Mouse (Mus musculus) C2C12 (cell line): ENCODE data around the gene Trpm4. TPM values are rescaled to one million over a fixed set of nuclear protein-coding genes. Genes with fewer than 3 reads are reported as not detected.
A peak's percentile ranks its signal among the peaks of the same experiment; 100 is the strongest.
"Not testable (repeated sequence)": the region's sequence is repeated elsewhere in the genome, so short reads cannot be mapped to it uniquely, and the experiment has no call there.

Experiments used
- H3K27me3 ChIP-seq: one replicate; pipeline ENCODE4 v1.6.1; 2011; ENCODE audit not compliant: control insufficient read depth, insufficient read depth, insufficient read length
- H3K36me3 ChIP-seq: one replicate; pipeline ENCODE4 v1.6.1; 2011; ENCODE audit not compliant: control insufficient read depth, insufficient read depth
- H3K4me3 ChIP-seq: one replicate; pipeline ENCODE4 v1.5.1; 2011; ENCODE audit warnings: mild to moderate bottlenecking, control low read depth; ENCODE audit not compliant: poor library complexity, insufficient read depth, severe bottlenecking
- H3K79me2 ChIP-seq: one replicate; pipeline ENCODE4 v1.6.1; 2011; ENCODE audit not compliant: control insufficient read depth, insufficient read depth
- H3K79me3 ChIP-seq: one replicate; pipeline ENCODE4 v1.6.1; 2011; ENCODE audit warnings: low read depth, control low read depth
- H3ac ChIP-seq: one replicate; pipeline ENCODE3; 2011; ENCODE audit warnings: low read depth; ENCODE audit not compliant: control insufficient read depth, insufficient read length
- CEBPB ChIP-seq: IDR thresholded peaks from one replicate; pipeline ENCODE4 v1.6.1; 2011; ENCODE audit warnings: low read depth, mild to moderate bottlenecking, control low read depth, moderate library complexity
- CTCF ChIP-seq: IDR thresholded peaks from one replicate; pipeline ENCODE4 v1.5.1; 2011; ENCODE audit not compliant: control insufficient read depth, insufficient read depth, insufficient read length
- FOSL1 ChIP-seq: IDR thresholded peaks from one replicate; pipeline ENCODE4 v1.8.0; 2011; ENCODE audit warnings: mild to moderate bottlenecking, low read length; ENCODE audit not compliant: poor library complexity, insufficient read depth, severe bottlenecking
- MAX ChIP-seq: IDR thresholded peaks from one replicate; pipeline ENCODE4 v1.6.1; 2011; ENCODE audit warnings: mild to moderate bottlenecking, control low read depth
- MYOD1 ChIP-seq: IDR thresholded peaks from one replicate; pipeline ENCODE4 v1.6.1; 2011; ENCODE audit warnings: low read depth; ENCODE audit not compliant: control insufficient read depth, insufficient read length
- MYOG ChIP-seq: IDR thresholded peaks from one replicate; pipeline ENCODE4 v1.6.1; 2011; ENCODE audit not compliant: control insufficient read depth, insufficient read length; ENCODE audit errors: extremely low read depth
- USF1 ChIP-seq: IDR thresholded peaks from one replicate; pipeline ENCODE4 v1.6.1; 2011; ENCODE audit warnings: low read depth, mild to moderate bottlenecking, control low read depth, moderate library complexity
- polyA plus RNA-seq: library from polyadenylated mRNA; unstranded; fragments of >200 nt; fragmentation: generic; extraction: Trizol; gene quantifications from one replicate; pipeline ENCODE4 v1.2.1, GENCODE M21; 2012; ENCODE audit warnings: missing spikeins

Gene Trpm4
- polyA plus RNA-seq, 1 experiment = 10.6 TPM

DNA sequence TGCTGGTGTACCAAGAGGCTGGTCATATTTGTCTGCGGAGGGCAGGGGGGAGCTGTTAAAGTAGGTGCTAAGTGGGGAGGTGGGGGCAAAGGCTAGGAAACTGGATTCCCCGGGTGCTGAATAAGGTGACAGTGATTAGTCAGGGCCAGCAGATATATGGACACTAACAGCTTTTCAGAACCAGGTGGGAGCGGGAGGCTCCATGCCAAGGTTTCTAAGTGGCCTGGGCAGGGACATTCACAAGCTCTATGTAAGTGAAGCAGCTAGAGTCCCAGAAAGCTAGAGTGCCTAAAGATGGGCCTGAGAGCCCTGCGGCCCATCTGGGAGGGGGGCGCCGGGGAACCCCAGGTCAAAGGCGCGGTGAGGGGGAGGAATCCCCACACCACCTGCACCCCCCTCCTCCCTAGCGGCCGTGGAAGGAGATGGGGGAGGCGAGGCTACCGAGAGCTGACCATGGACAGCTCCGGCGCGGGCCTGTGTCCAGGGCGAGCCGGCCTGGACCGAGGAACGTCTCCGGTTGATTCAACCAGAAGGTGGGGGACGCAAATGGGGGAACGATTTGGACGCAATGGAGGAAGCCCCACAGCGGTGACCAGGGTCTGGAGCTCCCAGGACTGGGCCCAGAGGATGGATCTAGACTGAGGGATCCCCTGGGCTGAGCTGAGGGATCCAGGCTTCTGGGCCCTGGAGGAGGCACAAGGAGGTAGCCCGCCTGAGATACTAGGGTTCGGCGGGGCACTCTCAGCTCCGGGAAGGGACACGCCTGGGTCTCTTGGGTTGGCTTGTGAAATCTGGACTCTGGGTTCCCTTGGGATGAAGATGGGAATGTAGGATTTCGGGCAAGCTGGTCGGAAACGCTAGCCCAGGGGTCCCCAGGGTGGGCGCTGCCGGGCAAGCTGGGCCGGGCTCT lies 32.4 kb upstream of the Trpm4 start:
- Histone ChIP-seq H3K36me3 (no peaks in the 10 kb centered on the region), H3K79me2 (no peaks in the 10 kb centered on the region), H3K79me3 (no peaks in the 10 kb centered on the region), H3K27me3 (no peaks in the 10 kb centered on the region), H3ac (peak overlapping the region; percentile 42), H3K4me3 (peak overlapping the region; percentile 31)
- no peak for TF ChIP-seq FOSL1
- no peak for TF ChIP-seq USF1
- TF ChIP-seq CTCF = no peak
- TF ChIP-seq MYOD1 = no peak
- TF ChIP-seq MAX = no peak
- TF ChIP-seq CEBPB = no peak
- TF ChIP-seq MYOG = no peak

DNA sequence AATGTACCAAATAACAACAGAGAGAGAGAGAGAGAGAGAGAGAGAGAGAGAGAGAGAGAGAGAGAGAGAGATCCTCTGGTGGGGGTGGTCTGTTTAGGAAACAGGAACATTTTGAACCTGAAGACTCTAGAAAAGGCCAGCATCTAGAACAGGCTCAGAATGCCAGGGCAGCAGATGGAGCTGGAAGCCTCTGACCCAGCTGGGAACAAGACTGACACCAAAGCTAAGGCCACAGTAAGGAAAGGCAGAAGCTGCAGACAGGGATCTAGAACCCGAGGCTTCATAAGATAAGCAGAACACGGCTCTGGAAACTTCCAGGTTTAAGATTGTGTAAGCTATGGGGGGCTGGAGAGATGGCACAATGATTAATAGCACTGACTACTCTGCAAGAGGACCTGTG lies 30.4 kb upstream of the Trpm4 start:
- no peak for TF ChIP-seq USF1
- TF ChIP-seq CEBPB = no peak
- no peak for TF ChIP-seq MAX
- no peak for TF ChIP-seq MYOG
- no peak for TF ChIP-seq MYOD1
- no peak for TF ChIP-seq CTCF
- Histone ChIP-seq H3K79me3 (no peaks in the 10 kb centered on the region), H3K27me3 (no peaks in the 10 kb centered on the region)

DNA sequence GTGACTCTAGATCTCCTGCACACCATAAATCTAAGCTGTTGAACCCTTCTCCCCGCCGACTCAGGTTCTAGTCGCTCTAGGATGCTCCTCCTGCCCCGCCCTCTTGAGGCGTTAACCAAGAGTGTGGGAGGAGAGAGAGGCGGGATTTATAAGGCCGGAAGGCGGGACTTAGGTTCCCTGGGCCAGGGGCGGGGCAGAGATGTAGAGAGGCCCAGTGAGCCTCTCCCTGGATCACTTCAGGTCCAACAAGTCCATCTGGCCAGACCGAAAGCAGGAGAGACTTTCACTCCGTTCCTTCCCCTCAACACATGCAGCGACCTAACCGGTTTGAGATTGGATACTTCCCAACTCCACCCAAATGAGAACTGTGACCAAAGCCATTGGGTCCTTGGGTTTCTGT lies 29.2 kb upstream of the Trpm4 start:
- H3K4me3 ChIP-seq = no peak overlapping the region

More for the DNA sequence above, 30.4 kb upstream of the Trpm4 start:
- Histone ChIP-seq H3K36me3 (no peaks in the 10 kb centered on the region), H3K79me2 (no peaks in the 10 kb centered on the region), H3ac (no peak overlapping the region), H3K4me3 (no peak overlapping the region)

DNA sequence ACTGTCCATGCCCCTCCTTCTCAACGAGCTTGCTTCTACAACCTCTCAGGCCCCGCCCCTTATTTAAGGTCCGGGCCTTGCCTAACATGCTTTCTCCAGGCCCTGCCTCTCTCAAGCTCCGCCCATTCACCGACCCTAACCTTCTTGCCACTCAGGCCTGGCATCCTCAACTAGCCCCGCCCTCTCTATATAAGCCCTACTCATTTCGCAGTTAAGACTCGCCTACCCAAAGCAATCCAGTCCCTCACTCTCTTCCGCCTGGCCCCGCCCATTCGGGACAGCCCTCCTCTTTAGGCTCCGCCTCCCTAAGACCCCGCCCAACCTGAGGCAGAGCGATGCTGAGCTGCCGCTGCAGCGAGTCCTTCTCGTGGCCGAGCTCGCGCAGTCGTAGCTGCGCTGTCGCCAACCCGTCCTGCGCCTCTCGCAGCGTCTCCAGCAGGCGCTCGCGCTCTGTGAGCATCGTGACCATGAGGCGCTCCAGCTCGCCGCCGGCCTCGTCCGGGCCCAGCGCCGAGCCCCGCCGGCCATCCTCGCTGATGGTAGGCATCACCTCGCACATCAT lies 27.7 kb upstream of the Trpm4 start:
- Histone ChIP-seq H3K79me2 (no peaks in the 10 kb centered on the region), H3K4me3 (no peak overlapping the region), H3K27me3 (no peaks in the 10 kb centered on the region), H3K79me3 (no peaks in the 10 kb centered on the region), H3ac (peak overlapping the region; percentile 0), H3K36me3 (no peaks in the 10 kb centered on the region)
- TF ChIP-seq MAX (no peak), MYOD1 (no peak), FOSL1 (no peak), MYOG (no peak), CEBPB (no peak), USF1 (no peak), CTCF (no peak)

More for the DNA sequence above, 29.2 kb upstream of the Trpm4 start:
- H3ac ChIP-seq = no peak overlapping the region
- no peaks in the 10 kb centered on the region for H3K27me3 ChIP-seq
- H3K79me3 ChIP-seq = no peaks in the 10 kb centered on the region
- TF ChIP-seq MYOD1 = no peak
- TF ChIP-seq USF1 = no peak
- TF ChIP-seq CTCF = no peak
- no peak for TF ChIP-seq MYOG
- no peak for TF ChIP-seq MAX
- TF ChIP-seq CEBPB = no peak
- TF ChIP-seq FOSL1 = no peak
- no peaks in the 10 kb centered on the region for H3K79me2 ChIP-seq
- no peaks in the 10 kb centered on the region for H3K36me3 ChIP-seq

DNA sequence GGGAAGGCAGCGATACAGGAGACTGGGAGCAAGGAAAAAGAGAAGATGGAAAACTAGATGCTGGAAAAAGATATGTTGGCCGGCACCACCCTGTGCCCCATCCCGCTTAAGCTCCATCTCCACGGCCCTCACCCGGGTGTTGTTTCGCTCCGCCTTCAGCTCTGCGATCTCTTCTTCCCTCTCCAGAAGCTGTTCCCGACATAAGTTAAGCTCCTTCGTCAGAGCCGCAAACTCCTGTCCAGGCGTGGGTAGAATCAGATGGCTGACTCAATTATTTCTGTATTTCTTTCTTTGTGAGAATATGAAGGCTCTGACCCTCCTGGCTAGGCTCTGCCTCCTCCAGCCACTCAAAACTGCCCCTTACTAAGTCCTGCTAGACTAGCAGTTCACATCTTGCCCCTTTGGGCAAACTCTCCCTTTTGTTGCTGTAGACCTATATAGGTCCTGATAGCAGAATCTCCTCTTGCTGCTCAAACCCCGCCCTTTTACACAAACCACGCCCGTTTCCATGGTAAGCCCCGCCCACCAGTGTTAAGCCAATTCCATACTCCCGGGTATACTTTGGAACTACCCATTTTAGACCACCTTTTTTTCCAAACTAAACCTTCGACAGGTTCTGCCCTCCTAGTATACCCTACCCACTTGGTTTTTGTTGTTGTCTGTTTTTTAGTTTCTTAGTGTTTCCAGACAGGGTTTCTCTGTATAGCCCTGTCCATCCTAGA lies 27.0 kb upstream of the Trpm4 start:
- Histone ChIP-seq H3K27me3 (no peaks in the 10 kb centered on the region), H3ac (no peak overlapping the region), H3K4me3 (no peak overlapping the region), H3K36me3 (no peaks in the 10 kb centered on the region), H3K79me3 (no peaks in the 10 kb centered on the region), H3K79me2 (no peaks in the 10 kb centered on the region)
- TF ChIP-seq CTCF = no peak
- TF ChIP-seq FOSL1 = no peak
- no peak for TF ChIP-seq MYOG
- no peak for TF ChIP-seq USF1
- no peak for TF ChIP-seq MYOD1
- no peak for TF ChIP-seq MAX
- TF ChIP-seq CEBPB = no peak

DNA sequence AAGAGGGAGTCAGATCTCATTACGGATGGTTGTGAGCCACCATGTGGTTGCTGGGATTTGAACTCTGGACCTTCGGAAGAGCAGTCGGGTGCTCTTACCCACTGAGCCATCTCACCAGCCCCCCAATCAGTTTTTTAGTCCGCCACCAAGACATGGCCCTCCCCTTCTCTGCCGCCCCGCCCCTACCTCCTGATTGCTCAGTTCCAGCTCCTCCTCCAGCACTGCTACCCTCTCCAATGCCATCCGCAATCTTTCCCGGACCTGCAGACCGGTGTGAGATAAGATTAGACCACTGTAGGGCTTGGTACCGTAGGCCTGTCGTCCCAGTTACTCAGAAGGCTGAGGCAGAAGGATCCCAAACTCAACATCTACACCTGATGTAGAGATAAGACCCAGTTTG lies 25.5 kb upstream of the Trpm4 start:
- H3K79me2 ChIP-seq, H3K79me3 ChIP-seq, H3K27me3 ChIP-seq, H3K36me3 ChIP-seq, H3K4me3 ChIP-seq, H3ac ChIP-seq: not testable (repeated sequence)
